Mouse (Mus musculus): ENCODE data around the gene Hmga1.

The Hmga1 gene

GRCm38 (mm10) chr17:27556315-27557011, at the start of gene Hmga1:
Gene Hmga1, plus strand, starts transcription at chr17:27556497.
- in situ Hi-C loops (cut with MboI; ENCODE audit: low pct_unique_long_range_greater_than_20kb in 1 of 2, low sequenced_read_pairs in 2 of 2, unreplicated experiment in 1 of 2), result no loop called here

DNA sequence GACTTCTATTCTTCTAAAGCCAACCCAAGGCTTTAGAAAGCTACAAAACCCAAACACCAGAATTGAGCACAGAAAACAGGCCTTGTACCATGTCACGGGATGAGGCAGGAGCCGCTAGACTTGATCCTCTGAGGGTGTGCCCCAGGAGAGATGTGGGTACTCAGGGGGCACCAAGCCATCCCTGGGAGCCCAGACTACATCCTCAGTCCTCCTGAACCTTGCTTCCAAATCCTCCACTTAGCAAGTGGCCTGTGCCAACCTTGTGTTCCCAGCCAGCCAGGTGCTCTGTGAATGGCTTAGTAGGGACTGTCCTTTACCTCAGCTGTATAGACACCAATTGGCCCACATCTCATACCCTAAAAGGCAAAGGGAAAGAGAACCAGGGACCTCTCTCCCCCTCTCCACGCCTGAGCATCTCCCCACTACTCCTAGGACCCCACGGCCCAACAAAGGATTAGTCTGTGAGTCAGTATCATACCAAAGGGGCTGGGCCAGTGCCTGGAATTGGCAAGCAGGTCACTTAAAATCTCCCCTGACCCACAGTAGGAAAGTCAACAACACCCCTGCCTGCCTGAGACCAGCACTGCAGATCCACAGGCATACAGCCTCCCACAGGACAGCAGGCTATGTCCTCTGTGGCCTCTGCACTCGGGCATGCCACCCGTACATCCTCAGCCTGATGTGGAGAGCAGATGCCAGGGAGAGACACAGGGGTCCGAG, 49.3 kb upstream of the Hmga1 start:
- in situ Hi-C loops (cut with MboI; ENCODE audit: low pct_unique_long_range_greater_than_20kb in 1 of 2, low sequenced_read_pairs in 2 of 2, unreplicated experiment in 1 of 2), result loop anchor here (25.0 kb wide), 2 partner anchors 345 to 670 kb away; partner anchors contain the start of genes Nkx2-5 (in 2 of the 2) and Ip6k3 (in 1 of the 2)

DNA sequence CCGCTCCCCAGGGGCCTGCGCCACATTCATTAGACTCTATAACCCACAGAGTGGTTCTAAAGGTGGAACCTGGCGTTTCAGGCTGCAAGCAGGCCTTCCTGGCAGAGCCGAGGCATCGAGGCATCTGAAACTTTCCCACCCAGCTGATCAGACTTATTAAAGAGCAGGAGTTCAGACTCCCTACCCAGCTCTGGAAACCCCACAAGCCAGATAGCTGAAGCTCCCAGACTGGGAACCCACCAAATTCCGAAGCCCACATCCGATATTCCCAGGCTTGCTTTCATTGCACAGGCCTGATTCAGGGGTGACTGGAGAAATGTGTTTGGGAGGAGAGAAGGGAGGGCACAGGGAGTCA, 48.7 kb upstream of the Hmga1 start:
- in situ Hi-C loops (cut with MboI; ENCODE audit: low pct_unique_long_range_greater_than_20kb in 1 of 2, low sequenced_read_pairs in 2 of 2, unreplicated experiment in 1 of 2), result loop anchor here (25.0 kb wide), 2 partner anchors 345 to 670 kb away; partner anchors contain the start of genes Nkx2-5 (in 2 of the 2) and Ip6k3 (in 1 of the 2)

DNA sequence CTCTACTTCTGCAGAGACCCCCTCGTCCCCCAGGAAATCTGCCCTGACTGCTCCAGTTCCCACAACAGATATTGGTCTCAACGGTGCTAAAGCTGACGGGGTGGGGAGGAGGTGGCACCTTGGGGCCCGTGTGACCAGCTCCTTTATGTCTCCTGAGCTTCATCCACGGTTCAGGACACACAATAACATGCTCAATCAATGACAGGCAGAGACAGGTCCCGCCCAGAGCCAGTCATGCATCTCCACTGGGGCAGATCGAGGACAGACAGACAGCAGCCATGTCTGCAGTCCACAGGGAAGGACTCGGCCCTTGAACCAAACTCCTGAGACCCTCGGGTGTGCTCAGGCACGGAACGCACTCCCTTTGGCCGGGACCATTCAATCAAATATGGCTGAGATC, 48.3 kb upstream of the Hmga1 start:
- in situ Hi-C loops (cut with MboI; ENCODE audit: low pct_unique_long_range_greater_than_20kb in 1 of 2, low sequenced_read_pairs in 2 of 2, unreplicated experiment in 1 of 2), result loop anchor here (25.0 kb wide), 2 partner anchors 346 to 671 kb away; partner anchors contain the start of genes Nkx2-5 (in 2 of the 2) and Ip6k3 (in 1 of the 2)

GRCm38 (mm10) chr17:27508513-27508912, 47.8 kb upstream of the Hmga1 start:
- in situ Hi-C loops (cut with MboI; ENCODE audit: low pct_unique_long_range_greater_than_20kb in 1 of 2, low sequenced_read_pairs in 2 of 2, unreplicated experiment in 1 of 2), result loop anchor here (25.0 kb wide), 2 partner anchors 346 to 671 kb away; partner anchors contain the start of genes Nkx2-5 (in 2 of the 2) and Ip6k3 (in 1 of the 2)

GRCm38 (mm10) chr17:27509056-27509455, 47.2 kb upstream of the Hmga1 start:
- in situ Hi-C loops (cut with MboI; ENCODE audit: low pct_unique_long_range_greater_than_20kb in 1 of 2, low sequenced_read_pairs in 2 of 2, unreplicated experiment in 1 of 2), result loop anchor here (25.0 kb wide), 2 partner anchors 347 to 672 kb away; partner anchors contain the start of genes Nkx2-5 (in 2 of the 2) and Ip6k3 (in 1 of the 2)

- in situ Hi-C loops (cut with MboI; ENCODE audit: low pct_unique_long_range_greater_than_20kb in 1 of 2, low sequenced_read_pairs in 2 of 2, unreplicated experiment in 1 of 2), result loop anchor here (10.0 to 25.0 kb wide), 4 partner anchors 116 to 673 kb away; partner anchors contain the start of genes Nkx2-5 (in 2 of the 2) and Ip6k3 (in 1 of the 2)
Observed at GRCm38 (mm10) chr17:27510258-27511124, 45.8 kb upstream of the Hmga1 start.

- in situ Hi-C loops (cut with MboI; ENCODE audit: low pct_unique_long_range_greater_than_20kb in 1 of 2, low sequenced_read_pairs in 2 of 2, unreplicated experiment in 1 of 2), result loop anchor here (10.0 to 25.0 kb wide), 4 partner anchors 116 to 674 kb away; partner anchors contain the start of genes Nkx2-5 (in 2 of the 2) and Ip6k3 (in 1 of the 2)
Observed at GRCm38 (mm10) chr17:27511125-27511735, 45.1 kb upstream of the Hmga1 start.

DNA sequence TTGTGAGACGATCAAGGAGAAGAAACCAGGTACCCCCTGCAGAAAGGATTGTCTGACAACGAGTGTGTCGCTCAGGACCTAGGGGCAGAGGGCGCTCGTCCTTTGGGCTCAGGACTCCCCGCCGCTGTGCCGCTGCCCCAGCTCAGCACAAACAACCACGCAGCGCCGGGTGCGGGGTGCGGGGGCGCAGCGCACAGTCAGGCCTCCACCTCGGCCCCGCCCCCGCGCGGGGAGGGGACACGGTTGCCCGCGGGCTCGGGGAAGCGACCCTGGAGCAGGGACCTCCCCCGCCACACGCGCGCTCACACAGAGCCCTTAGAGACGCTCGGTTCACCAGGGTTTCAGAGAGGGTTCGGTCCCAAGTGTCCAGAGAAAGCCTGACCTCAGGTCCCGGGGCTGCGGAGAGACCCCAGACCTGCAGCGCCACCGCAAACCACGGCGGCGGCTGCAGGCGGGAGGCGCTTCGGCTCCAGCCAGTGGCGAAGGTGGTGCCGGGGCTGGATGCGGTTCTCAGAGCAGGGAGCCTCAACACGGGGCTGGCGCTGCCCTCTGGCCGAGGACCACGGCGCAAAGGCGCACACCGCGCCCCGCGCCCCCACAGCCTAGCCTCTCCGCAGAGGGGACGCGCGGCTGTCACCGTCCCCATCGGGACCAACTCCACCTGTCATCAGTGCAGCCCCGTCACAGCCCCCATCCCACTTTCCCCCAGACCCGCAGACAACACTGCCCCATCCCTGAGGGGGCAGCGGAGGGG, 44.3 kb upstream of the Hmga1 start:
- in situ Hi-C loops (cut with MboI; ENCODE audit: low pct_unique_long_range_greater_than_20kb in 1 of 2, low sequenced_read_pairs in 2 of 2, unreplicated experiment in 1 of 2), result loop anchor here (10.0 to 25.0 kb wide), 4 partner anchors 117 to 675 kb away; partner anchors contain the start of genes Nkx2-5 (in 2 of the 2) and Ip6k3 (in 1 of the 2)

- in situ Hi-C loops (cut with MboI; ENCODE audit: low pct_unique_long_range_greater_than_20kb in 1 of 2, low sequenced_read_pairs in 2 of 2, unreplicated experiment in 1 of 2), result loop anchor here (10.0 to 25.0 kb wide), 4 partner anchors 118 to 675 kb away; partner anchors contain the start of genes Nkx2-5 (in 2 of the 2) and Ip6k3 (in 1 of the 2)
Observed at GRCm38 (mm10) chr17:27512619-27513161, 43.6 kb upstream of the Hmga1 start.

DNA sequence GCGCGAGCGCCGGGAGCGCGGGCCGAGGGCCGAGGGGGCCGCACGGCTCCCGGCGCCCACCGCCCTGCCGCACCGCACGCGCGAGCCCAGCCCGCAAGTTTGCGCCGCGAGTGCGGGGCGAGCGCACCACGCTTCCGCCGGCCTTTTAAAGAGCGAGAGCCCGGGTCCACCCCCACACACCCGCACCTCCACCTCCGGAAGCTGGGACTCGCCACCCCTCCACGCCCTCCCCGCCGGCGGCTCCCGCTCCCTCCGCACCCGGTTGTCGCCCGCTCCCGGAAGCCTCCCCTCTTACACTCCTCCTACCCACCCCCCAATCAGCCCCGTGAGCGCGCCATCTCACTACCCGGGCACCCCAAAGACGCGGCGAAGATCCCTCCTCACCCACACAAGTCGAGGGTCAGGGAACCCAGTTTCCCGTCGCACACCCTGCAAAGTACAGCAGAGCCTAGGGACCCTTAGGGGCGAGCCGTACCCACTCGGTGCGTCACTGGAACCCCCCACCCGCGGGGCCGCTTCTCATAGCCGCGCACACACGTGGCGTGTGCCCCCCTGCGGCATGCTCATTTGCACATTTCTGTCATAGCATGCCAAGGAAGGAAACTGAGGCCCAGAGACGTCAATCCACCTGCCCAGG, 42.9 kb upstream of the Hmga1 start:
- in situ Hi-C loops (cut with MboI; ENCODE audit: low pct_unique_long_range_greater_than_20kb in 1 of 2, low sequenced_read_pairs in 2 of 2, unreplicated experiment in 1 of 2), result loop anchor here (10.0 to 25.0 kb wide), 4 partner anchors 119 to 676 kb away; partner anchors contain the start of genes Nkx2-5 (in 2 of the 2) and Ip6k3 (in 1 of the 2)

DNA sequence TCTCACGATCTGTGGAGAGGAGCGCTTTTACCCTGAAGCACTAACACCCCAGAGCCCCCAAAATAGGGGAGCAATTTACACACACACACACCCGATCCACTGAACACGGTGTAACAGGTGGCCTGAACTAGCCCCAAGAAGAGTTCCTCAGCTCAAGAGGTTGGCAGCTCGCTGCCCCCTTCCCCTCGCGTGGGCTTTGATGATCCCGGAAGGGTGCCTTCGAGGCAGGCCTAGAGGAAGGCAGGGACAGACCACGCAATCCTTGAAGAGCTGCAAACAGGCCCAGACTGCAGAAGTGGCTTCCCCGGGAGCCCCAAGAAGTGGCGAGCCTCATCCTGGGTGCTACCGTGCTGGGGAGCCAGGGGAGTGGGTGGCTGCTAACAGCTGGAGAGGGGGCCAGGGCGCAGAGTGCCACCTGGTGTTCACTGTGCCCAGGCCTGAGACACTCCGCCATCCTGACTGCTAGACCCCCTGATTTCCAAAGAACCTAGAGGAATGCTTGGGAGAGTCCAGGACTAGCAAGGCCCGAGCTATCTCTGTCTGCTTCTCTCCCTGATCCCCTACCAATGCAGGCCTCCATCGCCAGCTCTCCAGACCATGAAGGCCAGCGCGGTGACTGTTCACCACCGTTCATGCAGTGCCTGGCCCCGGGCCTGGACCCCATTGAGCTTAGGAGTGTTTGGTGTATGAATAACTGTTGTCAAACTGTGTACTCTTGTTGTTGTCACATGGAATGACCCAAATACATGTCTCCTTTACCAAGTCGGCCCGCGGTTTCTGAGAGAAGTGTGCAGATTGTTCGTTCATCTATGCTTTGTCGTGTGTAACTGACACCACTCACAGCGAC, 42.2 kb upstream of the Hmga1 start:
- in situ Hi-C loops (cut with MboI; ENCODE audit: low pct_unique_long_range_greater_than_20kb in 1 of 2, low sequenced_read_pairs in 2 of 2, unreplicated experiment in 1 of 2), result loop anchor here (10.0 to 25.0 kb wide), 4 partner anchors 119 to 677 kb away; partner anchors contain the start of genes Nkx2-5 (in 2 of the 2) and Ip6k3 (in 1 of the 2)

DNA sequence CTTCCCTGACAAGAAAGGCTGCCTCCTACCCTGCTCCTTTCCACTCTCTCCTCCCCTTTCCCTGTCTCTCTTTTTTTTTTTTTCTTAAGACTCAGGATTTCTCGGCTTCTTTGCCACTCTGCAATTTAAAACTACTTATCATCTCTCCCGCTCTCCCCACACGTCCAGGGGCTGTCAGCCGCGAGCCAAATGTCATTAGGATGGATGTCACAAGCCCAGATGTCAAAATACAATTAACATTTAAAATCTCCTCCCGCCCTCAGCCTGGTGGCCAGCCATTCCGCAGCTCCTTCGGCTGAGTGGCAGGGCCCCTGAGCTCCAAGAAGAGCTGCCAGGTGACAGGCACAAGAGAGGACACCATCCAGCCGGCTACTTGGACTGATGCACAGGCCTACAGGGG, 38.0 kb upstream of the Hmga1 start:
- in situ Hi-C loops (cut with MboI; ENCODE audit: low pct_unique_long_range_greater_than_20kb in 1 of 2, low sequenced_read_pairs in 2 of 2, unreplicated experiment in 1 of 2), result loop anchor here (10.0 to 25.0 kb wide), 4 partner anchors 123 to 681 kb away; partner anchors contain the start of genes Nkx2-5 (in 2 of the 2) and Ip6k3 (in 1 of the 2)

GRCm38 (mm10) chr17:27518700-27519595, 37.3 kb upstream of the Hmga1 start:
- in situ Hi-C loops (cut with MboI; ENCODE audit: low pct_unique_long_range_greater_than_20kb in 1 of 2, low sequenced_read_pairs in 2 of 2, unreplicated experiment in 1 of 2), result loop anchor here (10.0 to 25.0 kb wide), 4 partner anchors 124 to 682 kb away; partner anchors contain the start of genes Nkx2-5 (in 2 of the 2) and Ip6k3 (in 1 of the 2)
